Mouse (Mus musculus): ENCODE measurements around the gene Cxcr5. TPM values are rescaled to one million over a fixed set of nuclear protein-coding genes. Genes with fewer than 3 reads are reported as not detected.

Gene Cxcr5
- polyA plus RNA-seq, 1 experiment from 2014 or later: not detected

DNA sequence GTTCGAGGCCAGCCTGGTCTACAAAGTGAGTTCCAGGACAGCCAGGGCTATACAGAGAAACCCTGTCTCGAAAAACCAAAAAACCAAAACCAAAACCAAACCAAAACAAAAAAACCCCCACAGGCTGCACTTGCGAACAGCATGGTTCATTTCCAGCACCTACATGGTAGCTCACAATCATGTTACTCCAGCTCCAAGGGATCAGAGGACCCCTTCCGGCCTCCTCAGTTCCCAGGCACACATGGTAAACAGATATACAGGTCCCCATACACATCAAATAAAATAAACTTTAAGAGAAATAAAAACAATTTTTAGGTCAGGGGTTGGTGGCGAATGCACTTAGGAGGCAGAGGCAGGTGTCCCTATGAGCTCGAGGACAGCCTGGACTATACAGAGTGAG is 41.1 kb upstream of the Cxcr5 start:
- Histone ChIP-seq H3K9ac (ENCODE audit: low read length) (peak overlapping the region; percentile 37; the same call in 1 of the 2 replicates), H3K4me3 (ENCODE audit: low read depth, low read length) (peak overlapping the region; percentile 98; the same call in 1 of the 2 replicates), H3K27me3 (replicated peaks; ENCODE audit: control insufficient read depth, insufficient read depth, low read length) (no peaks in the 10 kb centered on the region), H3K4me1 (ENCODE audit: control insufficient read depth, insufficient read depth, low read length) (peaks cover 27% of the 10 kb centered on the region), H3K36me3 (ENCODE audit: control insufficient read depth, insufficient read depth, low read length) (peaks cover 7% of the 10 kb centered on the region), H3K27ac (ENCODE audit: low read depth, low read length) (peak overlapping the region; percentile 14; the same call in 1 of the 2 replicates), H3K4me2 (ENCODE audit: low read length) (peak overlapping the region; percentile 96), H3K9me3 (replicated peaks; ENCODE audit: control insufficient read depth, low read length) (no peaks in the 10 kb centered on the region)
- 66% methylated on average over 6 of the region's 6 CpGs for WGBS
- no peak for DNase-seq (ENCODE audit: low spot score)
- no peak for ATAC-seq

DNA sequence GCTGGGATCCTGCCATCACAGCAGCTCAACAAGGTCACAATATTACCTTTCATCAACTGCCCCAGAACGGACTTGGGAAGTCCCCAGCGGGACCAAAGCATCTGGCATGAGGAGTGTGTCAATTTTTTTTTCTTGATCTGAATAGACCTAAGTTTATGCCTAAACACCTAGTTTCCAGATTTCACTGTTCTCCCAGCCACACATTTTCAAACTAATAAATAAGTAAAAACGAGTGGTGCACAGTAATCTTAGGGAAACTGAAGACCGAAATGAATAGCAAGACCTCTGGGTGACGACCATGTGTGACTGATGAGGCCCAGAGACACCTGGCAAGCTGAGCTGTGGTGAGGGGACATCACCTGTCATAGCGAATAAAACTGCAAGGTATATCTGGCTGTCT is 39.1 kb upstream of the Cxcr5 start:
- no peaks in the 10 kb centered on the region for H3K36me3 ChIP-seq (ENCODE audit: control insufficient read depth, insufficient read depth, low read length)
- no peaks in the 10 kb centered on the region for H3K9me3 ChIP-seq (replicated peaks; ENCODE audit: control insufficient read depth, low read length)
- no peak overlapping the region for H3K27ac ChIP-seq (ENCODE audit: low read depth, low read length)
- DNase-seq (ENCODE audit: low spot score) (no peak), ATAC-seq (no peak)
- H3K4me3 ChIP-seq (ENCODE audit: low read depth, low read length): no peak overlapping the region
- no peak overlapping the region for H3K4me2 ChIP-seq (ENCODE audit: low read length)
- 84% methylated on average over 6 of the region's 6 CpGs for WGBS
- peaks cover 13% of the 10 kb centered on the region for H3K4me1 ChIP-seq (ENCODE audit: control insufficient read depth, insufficient read depth, low read length)
- no peaks in the 10 kb centered on the region for H3K27me3 ChIP-seq (replicated peaks; ENCODE audit: control insufficient read depth, insufficient read depth, low read length)
- no peak overlapping the region for H3K9ac ChIP-seq (ENCODE audit: low read length)

DNA sequence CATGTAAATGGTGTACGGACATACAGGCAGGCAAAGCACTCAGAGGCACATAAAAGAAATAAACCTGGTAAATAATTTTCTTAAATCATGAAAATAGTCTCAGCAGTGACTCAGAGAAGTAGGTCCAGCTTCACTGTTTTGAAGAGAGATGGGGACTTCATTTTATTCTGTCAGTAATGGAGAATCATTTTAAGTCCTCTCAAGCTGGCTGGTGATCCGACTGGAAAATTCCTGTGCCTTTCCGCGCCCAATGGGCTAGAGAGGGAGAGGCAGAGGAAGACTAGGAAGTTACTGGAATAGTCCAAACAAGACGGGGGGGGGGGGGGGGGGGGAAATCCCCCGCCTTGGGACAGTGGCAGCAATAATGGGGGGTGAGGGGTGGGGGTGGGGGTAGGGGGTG is 37.9 kb upstream of the Cxcr5 start:
- Histone ChIP-seq H3K27me3 (replicated peaks; ENCODE audit: control insufficient read depth, insufficient read depth, low read length) (no peaks in the 10 kb centered on the region), H3K36me3 (ENCODE audit: control insufficient read depth, insufficient read depth, low read length) (no peaks in the 10 kb centered on the region), H3K4me1 (ENCODE audit: control insufficient read depth, insufficient read depth, low read length) (peaks cover 13% of the 10 kb centered on the region), H3K4me2 (ENCODE audit: low read length) (no peak overlapping the region), H3K27ac (ENCODE audit: low read depth, low read length) (no peak overlapping the region), H3K4me3 (ENCODE audit: low read depth, low read length) (no peak overlapping the region), H3K9ac (ENCODE audit: low read length) (0 out of 2 replicates have a peak overlapping the region, but pooled peaks have one; percentile 9), H3K9me3 (replicated peaks; ENCODE audit: control insufficient read depth, low read length) (no peaks in the 10 kb centered on the region)
- 28% methylated on average over 5 of the region's 6 CpGs for WGBS
- no peak for ATAC-seq
- DNase-seq (ENCODE audit: low spot score): no peak

DNA sequence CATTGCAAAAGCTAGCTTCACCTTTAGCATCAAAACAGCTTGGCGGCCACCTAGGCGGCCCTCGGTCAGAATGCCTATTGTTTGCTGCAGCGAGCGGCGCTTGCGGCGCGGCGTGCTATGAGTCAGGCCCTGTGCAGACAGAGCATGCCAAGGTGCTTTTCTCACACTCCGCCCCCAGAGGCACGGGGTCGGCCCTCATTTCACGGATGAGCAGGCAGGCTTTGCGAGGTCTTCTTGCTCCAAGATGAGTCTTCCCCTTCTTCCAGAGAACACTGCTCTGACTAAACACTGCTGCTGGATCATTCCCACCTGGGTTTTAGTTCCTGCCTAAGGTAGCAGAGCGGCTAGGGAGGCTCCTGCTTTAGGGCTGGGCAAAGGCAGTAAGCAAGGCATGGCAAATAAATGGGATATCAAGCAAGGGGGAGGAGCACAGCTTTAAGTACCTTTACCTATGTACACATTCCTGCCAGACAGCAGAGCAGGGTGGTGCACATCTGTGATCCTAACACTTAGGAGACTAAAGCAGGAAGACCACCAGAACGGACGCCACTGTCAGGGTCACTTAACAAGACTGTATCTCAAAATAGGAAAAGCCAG is 37.3 kb upstream of the Cxcr5 start:
- ATAC-seq: no peak
- 4% methylated on average over 18 of the region's 18 CpGs for WGBS
- H3K4me2 ChIP-seq (ENCODE audit: low read length): peak overlapping the region; percentile 38
- no peaks in the 10 kb centered on the region for H3K36me3 ChIP-seq (ENCODE audit: control insufficient read depth, insufficient read depth, low read length)
- peak overlapping the region; percentile 9; the same call in 1 of the 2 replicates for H3K9ac ChIP-seq (ENCODE audit: low read length)
- H3K4me1 ChIP-seq (ENCODE audit: control insufficient read depth, insufficient read depth, low read length): peaks cover 13% of the 10 kb centered on the region
- no peaks in the 10 kb centered on the region for H3K9me3 ChIP-seq (replicated peaks; ENCODE audit: control insufficient read depth, low read length)
- no peaks in the 10 kb centered on the region for H3K27me3 ChIP-seq (replicated peaks; ENCODE audit: control insufficient read depth, insufficient read depth, low read length)
- peak overlapping the region; percentile 4; the same call in 1 of the 2 replicates for H3K4me3 ChIP-seq (ENCODE audit: low read depth, low read length)
- DNase-seq (ENCODE audit: low spot score): peak; percentile 56
- no peak overlapping the region; the same call in 1 of the 2 replicates for H3K27ac ChIP-seq (ENCODE audit: low read depth, low read length)

DNA sequence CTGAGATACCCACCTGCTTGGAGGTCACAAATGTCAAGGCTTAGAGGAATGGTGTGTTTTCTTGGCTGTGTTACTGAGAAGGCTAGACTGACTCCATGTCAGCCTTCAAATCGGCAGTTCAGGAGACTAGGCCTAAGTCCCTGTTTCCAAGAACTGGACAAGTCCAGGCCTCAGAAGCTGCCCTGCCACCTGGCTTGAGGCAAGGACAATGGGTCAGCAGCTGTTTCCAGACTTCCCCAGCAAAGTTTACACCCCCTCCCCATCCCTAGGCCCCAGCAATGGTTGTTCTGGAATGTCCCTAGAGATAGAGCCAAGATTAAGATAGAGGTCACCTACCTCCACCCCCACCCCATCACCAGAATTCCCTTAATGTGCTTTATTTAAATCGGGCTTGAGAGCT is 36.1 kb upstream of the Cxcr5 start:
- Histone ChIP-seq H3K9ac (ENCODE audit: low read length) (no peak overlapping the region), H3K4me3 (ENCODE audit: low read depth, low read length) (no peak overlapping the region), H3K27me3 (replicated peaks; ENCODE audit: control insufficient read depth, insufficient read depth, low read length) (no peaks in the 10 kb centered on the region), H3K4me1 (ENCODE audit: control insufficient read depth, insufficient read depth, low read length) (peaks cover 9% of the 10 kb centered on the region), H3K27ac (ENCODE audit: low read depth, low read length) (no peak overlapping the region), H3K36me3 (ENCODE audit: control insufficient read depth, insufficient read depth, low read length) (no peaks in the 10 kb centered on the region), H3K4me2 (ENCODE audit: low read length) (no peak overlapping the region), H3K9me3 (replicated peaks; ENCODE audit: control insufficient read depth, low read length) (no peaks in the 10 kb centered on the region)
- WGBS: 94% methylated on average over 2 of the region's 2 CpGs
- DNase-seq (ENCODE audit: low spot score) (no peak), ATAC-seq (no peak)

DNA sequence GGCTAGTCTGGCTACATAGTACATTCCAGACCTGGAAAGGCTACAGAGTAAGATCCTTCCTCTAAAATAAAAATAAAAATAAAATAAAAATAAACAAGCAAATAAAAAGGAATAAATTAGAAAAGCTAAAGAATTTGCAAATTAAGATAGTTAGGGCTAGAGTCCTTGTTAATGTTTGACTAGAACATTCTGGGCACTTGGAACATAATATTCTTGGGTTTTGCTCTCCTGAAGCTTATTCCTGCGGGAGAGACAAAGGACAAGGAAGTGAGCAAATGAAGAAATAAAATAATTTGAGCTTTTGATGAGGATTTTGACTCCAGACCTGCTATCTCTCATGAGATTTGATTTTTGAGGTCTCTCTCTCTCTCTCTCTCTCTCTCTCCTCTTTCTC is 33.9 kb upstream of the Cxcr5 start:
- no peak overlapping the region for H3K27ac ChIP-seq (ENCODE audit: low read depth, low read length)
- DNase-seq (ENCODE audit: low spot score) (no peak), ATAC-seq (no peak)
- H3K4me2 ChIP-seq (ENCODE audit: low read length): no peak overlapping the region
- H3K4me3 ChIP-seq (ENCODE audit: low read depth, low read length): no peak overlapping the region
- H3K9ac ChIP-seq (ENCODE audit: low read length): no peak overlapping the region
- no peaks in the 10 kb centered on the region for H3K27me3 ChIP-seq (replicated peaks; ENCODE audit: control insufficient read depth, insufficient read depth, low read length)
- no peaks in the 10 kb centered on the region for H3K9me3 ChIP-seq (replicated peaks; ENCODE audit: control insufficient read depth, low read length)
- no peaks in the 10 kb centered on the region for H3K36me3 ChIP-seq (ENCODE audit: control insufficient read depth, insufficient read depth, low read length)
- 82% methylated on average over 1 of the region's 1 CpGs for WGBS
- H3K4me1 ChIP-seq (ENCODE audit: control insufficient read depth, insufficient read depth, low read length): peaks cover 9% of the 10 kb centered on the region

DNA sequence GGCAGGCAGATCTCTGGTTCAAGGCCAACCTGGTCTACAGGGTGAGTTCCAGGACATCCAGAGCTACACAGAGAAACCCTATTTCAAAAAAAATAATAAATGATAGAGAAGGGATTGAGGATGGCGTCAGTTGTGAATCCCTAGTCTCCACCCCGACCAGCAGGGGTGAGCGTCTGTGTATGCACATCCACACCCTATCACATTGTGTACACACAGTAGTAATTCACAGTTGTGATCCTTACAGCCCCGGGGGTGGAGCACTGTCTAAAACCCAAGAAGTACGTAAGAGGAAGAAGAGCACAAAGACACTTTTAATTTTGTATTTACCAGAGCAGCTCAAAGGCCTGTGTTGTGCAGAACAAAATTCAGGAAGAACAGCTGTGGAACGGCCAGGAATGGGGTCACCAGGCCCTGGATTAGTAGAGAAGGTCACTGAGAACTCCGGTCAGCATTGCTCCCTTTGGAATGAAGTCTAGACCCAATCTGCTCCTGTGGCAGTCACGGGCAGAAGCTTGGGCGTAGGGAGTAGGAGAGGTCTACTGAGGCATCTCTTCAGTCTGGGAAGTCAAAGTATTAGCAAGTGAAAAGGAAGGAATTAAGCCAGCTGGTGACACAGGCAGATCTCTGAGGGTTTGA is 33.3 kb upstream of the Cxcr5 start:
- Histone ChIP-seq H3K9me3 (replicated peaks; ENCODE audit: control insufficient read depth, low read length) (no peaks in the 10 kb centered on the region), H3K27me3 (replicated peaks; ENCODE audit: control insufficient read depth, insufficient read depth, low read length) (no peaks in the 10 kb centered on the region), H3K9ac (ENCODE audit: low read length) (no peak overlapping the region), H3K36me3 (ENCODE audit: control insufficient read depth, insufficient read depth, low read length) (no peaks in the 10 kb centered on the region), H3K4me1 (ENCODE audit: control insufficient read depth, insufficient read depth, low read length) (peaks cover 9% of the 10 kb centered on the region), H3K27ac (ENCODE audit: low read depth, low read length) (no peak overlapping the region), H3K4me3 (ENCODE audit: low read depth, low read length) (no peak overlapping the region), H3K4me2 (ENCODE audit: low read length) (no peak overlapping the region)
- WGBS: 84% methylated on average over 9 of the region's 9 CpGs
- DNase-seq (ENCODE audit: low spot score) (no peak), ATAC-seq (no peak)

DNA sequence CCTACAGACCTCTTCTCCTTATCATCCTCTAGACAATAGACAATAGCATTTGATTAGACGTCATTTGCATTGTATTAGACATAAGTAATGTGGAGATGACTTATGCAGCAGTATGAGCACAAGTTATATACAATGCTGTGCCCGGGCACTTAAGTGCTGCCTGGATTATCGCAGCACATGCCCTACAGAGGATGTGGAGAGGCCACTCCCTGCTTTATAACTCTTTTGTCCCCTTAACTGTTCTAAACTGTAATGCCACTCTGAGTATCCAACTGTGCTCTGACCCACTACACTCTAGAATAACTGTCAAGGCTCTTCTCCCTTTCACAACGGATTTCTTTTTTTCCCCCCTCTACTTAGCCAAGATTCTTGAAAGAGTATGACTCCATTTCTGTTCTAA is 32.2 kb upstream of the Cxcr5 start:
- WGBS: 83% methylated on average over 4 of the region's 4 CpGs
- Histone ChIP-seq H3K27me3 (replicated peaks; ENCODE audit: control insufficient read depth, insufficient read depth, low read length) (no peaks in the 10 kb centered on the region), H3K4me3 (ENCODE audit: low read depth, low read length) (no peak overlapping the region), H3K27ac (ENCODE audit: low read depth, low read length) (no peak overlapping the region), H3K9me3 (replicated peaks; ENCODE audit: control insufficient read depth, low read length) (no peaks in the 10 kb centered on the region), H3K4me1 (ENCODE audit: control insufficient read depth, insufficient read depth, low read length) (peaks cover 2% of the 10 kb centered on the region), H3K36me3 (ENCODE audit: control insufficient read depth, insufficient read depth, low read length) (no peaks in the 10 kb centered on the region), H3K9ac (ENCODE audit: low read length) (no peak overlapping the region), H3K4me2 (ENCODE audit: low read length) (no peak overlapping the region)
- DNase-seq (ENCODE audit: low spot score): no peak
- ATAC-seq: no peak

DNA sequence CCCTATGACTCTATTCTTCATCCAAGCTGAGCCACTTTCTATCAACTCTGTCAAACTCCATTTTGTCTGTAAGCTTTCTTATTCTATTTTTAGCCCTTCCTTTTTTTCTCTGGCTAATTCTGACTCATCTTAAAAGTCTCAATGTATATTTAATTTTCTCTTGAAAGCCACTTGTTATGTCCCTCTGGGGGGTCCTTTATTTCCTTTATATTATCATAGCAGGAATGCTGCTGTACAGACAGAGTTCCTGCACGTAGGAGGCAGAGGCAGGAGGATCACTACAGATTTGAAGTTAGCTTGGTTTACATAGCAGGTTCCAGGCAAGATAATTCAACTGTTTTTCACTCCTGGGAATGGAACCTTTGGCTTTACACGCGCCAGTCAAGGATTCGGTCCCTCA is 31.5 kb upstream of the Cxcr5 start:
- WGBS: 80% methylated on average over 4 of the region's 4 CpGs
- H3K9ac ChIP-seq (ENCODE audit: low read length): no peak overlapping the region
- H3K9me3 ChIP-seq (replicated peaks; ENCODE audit: control insufficient read depth, low read length): no peaks in the 10 kb centered on the region
- no peak overlapping the region for H3K27ac ChIP-seq (ENCODE audit: low read depth, low read length)
- H3K4me2 ChIP-seq (ENCODE audit: low read length): no peak overlapping the region
- no peak for DNase-seq (ENCODE audit: low spot score)
- no peaks in the 10 kb centered on the region for H3K27me3 ChIP-seq (replicated peaks; ENCODE audit: control insufficient read depth, insufficient read depth, low read length)
- no peak overlapping the region for H3K4me3 ChIP-seq (ENCODE audit: low read depth, low read length)
- H3K4me1 ChIP-seq (ENCODE audit: control insufficient read depth, insufficient read depth, low read length): no peaks in the 10 kb centered on the region
- H3K36me3 ChIP-seq (ENCODE audit: control insufficient read depth, insufficient read depth, low read length): no peaks in the 10 kb centered on the region
- ATAC-seq: no peak
